Comparison of ENCODE assay signal across 28 mouse cellular contexts in the genomic region with DNA sequence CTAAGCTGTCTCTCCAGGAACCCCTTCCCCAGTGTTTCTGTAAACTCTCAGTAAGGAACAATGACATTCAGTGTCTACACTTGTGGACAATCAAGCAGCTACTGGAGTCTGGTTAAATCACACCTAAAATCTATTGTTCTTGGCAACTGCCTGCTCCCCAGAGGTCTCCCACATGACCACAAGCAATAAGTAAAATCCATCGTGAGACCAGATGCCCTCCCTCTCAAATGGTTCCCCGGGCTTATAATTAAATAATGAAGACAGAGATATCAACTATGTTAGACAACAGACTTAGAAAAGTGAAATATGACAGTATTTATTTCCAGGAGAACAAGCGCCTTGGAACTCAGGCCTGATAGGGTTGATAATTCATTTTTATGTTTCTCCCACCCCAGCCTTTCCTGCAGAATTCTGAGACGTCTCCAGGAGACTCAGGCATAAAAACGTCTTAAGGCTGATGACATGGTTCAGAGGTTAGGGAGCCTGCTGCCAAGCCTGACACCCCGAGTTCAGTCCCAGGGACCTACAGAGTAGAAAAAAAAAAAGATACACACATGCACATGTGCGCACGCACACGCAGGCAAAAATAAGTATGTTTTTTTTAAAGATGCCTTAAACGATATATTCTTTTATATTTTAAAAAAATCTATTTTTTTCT.
DNase-seq lines count a peak whose midpoint lies in the region; ATAC-seq lines count a peak whose summit lies in the region.
"Had no signal": no experiment of that assay in that cellular context is flagged by ENCODE, and none has a peak within 500 bp of the region (broad histone marks: within the 10 kb centered on the region; RNA-seq: fewer than 3 reads in every experiment).

No protein-coding gene starts in this region.

- H3K4me3 ChIP-seq in kidney, embryonic 15.5 days (replicated peaks): no peak overlapping the region
- H3K4me3 ChIP-seq in neural tube, embryonic 13.5 days: no peak overlapping the region
- no peak overlapping the region for H3K4me3 ChIP-seq in limb, embryonic 12.5 days (replicated peaks)
- no peak overlapping the region for H3K4me3 ChIP-seq in liver, embryonic 12.5 days
- H3K4me3 ChIP-seq: embryonic facial prominence, embryonic 10.5 days; embryonic facial prominence, embryonic 15.5 days; forebrain, embryonic 12.5 days; heart, embryonic 13.5 days; hindbrain, embryonic 10.5 days; hindbrain, embryonic 15.5 days; limb, embryonic 13.5 days; midbrain, embryonic 13.5 days; neural tube, embryonic 15.5 days had no signal

- no peak overlapping the region for H3K27ac ChIP-seq in kidney, embryonic 15.5 days
- peak overlapping the region; percentile 10; the same call in 1 of the 2 replicates for H3K27ac ChIP-seq in neural tube, embryonic 13.5 days (replicated peaks)
- H3K27ac ChIP-seq in limb, embryonic 12.5 days: peak overlapping the region; percentile 36; the same call in 1 of the 2 replicates
- H3K27ac ChIP-seq in liver, embryonic 12.5 days: no peak overlapping the region
- H3K27ac ChIP-seq: embryonic facial prominence, embryonic 10.5 days; embryonic facial prominence, embryonic 15.5 days; forebrain, embryonic 12.5 days; heart, embryonic 13.5 days; hindbrain, embryonic 10.5 days; hindbrain, embryonic 15.5 days; limb, embryonic 13.5 days; midbrain, embryonic 13.5 days; neural tube, embryonic 15.5 days had no signal

- WGBS in kidney, embryonic 15.5 days: 41% methylated on average over 10 of the region's 10 CpGs
- 58% methylated on average over 10 of the region's 10 CpGs for WGBS in neural tube, embryonic 13.5 days
- WGBS in limb, embryonic 12.5 days: 63% methylated on average over 10 of the region's 10 CpGs
- WGBS in liver, embryonic 12.5 days (ENCODE audit: insufficient replicate concordance): 63% methylated on average over 10 of the region's 10 CpGs

- peak; percentile 84 for ATAC-seq in kidney, embryonic 15.5 days (replicated peaks; ENCODE audit: low FRiP score)
- peak; percentile 40; the same call in 1 of the 2 replicates for ATAC-seq in neural tube, embryonic 13.5 days (ENCODE audit: low read depth)
- ATAC-seq in limb, embryonic 12.5 days (ENCODE audit: insufficient number of reproducible peaks, insufficient read depth, low FRiP score, low TSS enrichment, low read depth): no peak
- no peak for ATAC-seq in liver, embryonic 12.5 days
- ATAC-seq: inflammation-experienced regulatory T-cells, adult 6 months; liver, postnatal 0 days; midbrain, embryonic 13.5 days had no signal

- H3K4me1 ChIP-seq in kidney, embryonic 15.5 days: peaks cover 5% of the 10 kb centered on the region; the same call in 1 of the 2 replicates
- 0 out of 2 replicates have a peak, but pooled peaks cover 9% of the 10 kb centered on the region for H3K4me1 ChIP-seq in neural tube, embryonic 13.5 days (replicated peaks)
- H3K4me1 ChIP-seq in limb, embryonic 12.5 days (replicated peaks): peaks cover 29% of the 10 kb centered on the region
- H3K4me1 ChIP-seq in liver, embryonic 12.5 days: no peaks in the 10 kb centered on the region
- H3K4me1 ChIP-seq: heart, embryonic 13.5 days; hindbrain, embryonic 15.5 days; neural tube, embryonic 15.5 days had no signal

- no peaks in the 10 kb centered on the region for H3K36me3 ChIP-seq in kidney, embryonic 15.5 days
- no peaks in the 10 kb centered on the region for H3K36me3 ChIP-seq in neural tube, embryonic 13.5 days
- no peaks in the 10 kb centered on the region for H3K36me3 ChIP-seq in limb, embryonic 12.5 days
- H3K36me3 ChIP-seq in liver, embryonic 12.5 days: no peaks in the 10 kb centered on the region
- H3K36me3 ChIP-seq: embryonic facial prominence, embryonic 10.5 days; embryonic facial prominence, embryonic 15.5 days; forebrain, embryonic 12.5 days; heart, embryonic 13.5 days; hindbrain, embryonic 10.5 days; hindbrain, embryonic 15.5 days; limb, embryonic 13.5 days; midbrain, embryonic 13.5 days; neural tube, embryonic 15.5 days had no signal

- H3K4me2 ChIP-seq in kidney, embryonic 15.5 days: no peak overlapping the region
- H3K4me2 ChIP-seq in neural tube, embryonic 13.5 days: no peak overlapping the region
- no peak overlapping the region for H3K4me2 ChIP-seq in limb, embryonic 12.5 days
- no peak overlapping the region for H3K4me2 ChIP-seq in liver, embryonic 12.5 days
- H3K4me2 ChIP-seq: embryonic facial prominence, embryonic 15.5 days; forebrain, embryonic 12.5 days; heart, embryonic 13.5 days; hindbrain, embryonic 15.5 days; limb, embryonic 13.5 days; liver, embryonic 11.5 days; midbrain, embryonic 13.5 days; neural tube, embryonic 15.5 days had no signal

- DNase-seq in kidney, adult 11 months: no peak
- no peak for DNase-seq in neural tube, embryonic 10.5 days (ENCODE audit: extremely low spot score, low spot score)
- no peak for DNase-seq in layer of hippocampus, postnatal 25 days (ENCODE audit: extremely low spot score in 1 of 2, low spot score in 1 of 2)
- DNase-seq: adrenal gland, adult 8-10 months; cerebellum, adult 8-10 months; cerebellum, postnatal 25 days; gastrocnemius, postnatal 10 days; heart, postnatal 10 days; liver, postnatal 0 days; lung, postnatal 36 days; right cerebral cortex, adult 18-20 months; spleen, adult 18-20 months; thymus, postnatal 25 days had no signal

- H3K9ac ChIP-seq in kidney, embryonic 15.5 days: no peak overlapping the region
- H3K9ac ChIP-seq in neural tube, embryonic 13.5 days: no peak overlapping the region
- H3K9ac ChIP-seq in limb, embryonic 12.5 days (replicated peaks): no peak overlapping the region
- no peak overlapping the region for H3K9ac ChIP-seq in liver, embryonic 12.5 days
- H3K9ac ChIP-seq: embryonic facial prominence, embryonic 15.5 days; forebrain, embryonic 12.5 days; heart, embryonic 13.5 days; hindbrain, embryonic 15.5 days; limb, embryonic 13.5 days; liver, postnatal 0 days; midbrain, embryonic 13.5 days; neural tube, embryonic 15.5 days had no signal

- no peaks in the 10 kb centered on the region for H3K9me3 ChIP-seq in kidney, embryonic 15.5 days (replicated peaks)
- peaks cover 10% of the 10 kb centered on the region; the same call in 1 of the 2 replicates for H3K9me3 ChIP-seq in neural tube, embryonic 13.5 days
- H3K9me3 ChIP-seq in limb, embryonic 12.5 days: 0 out of 2 replicates have a peak, but pooled peaks cover 7% of the 10 kb centered on the region
- 0 out of 2 replicates have a peak, but pooled peaks cover 6% of the 10 kb centered on the region for H3K9me3 ChIP-seq in liver, embryonic 12.5 days (replicated peaks)
- H3K9me3 ChIP-seq: hindbrain, embryonic 15.5 days; midbrain, embryonic 13.5 days had no signal

- peaks cover 44% of the 10 kb centered on the region for H3K27me3 ChIP-seq in kidney, embryonic 15.5 days
- no peaks in the 10 kb centered on the region; the same call in 1 of the 2 replicates for H3K27me3 ChIP-seq in neural tube, embryonic 13.5 days
- H3K27me3 ChIP-seq in limb, embryonic 12.5 days: no peaks in the 10 kb centered on the region
- H3K27me3 ChIP-seq in liver, embryonic 12.5 days (replicated peaks): no peaks in the 10 kb centered on the region
- H3K27me3 ChIP-seq: embryonic facial prominence, embryonic 15.5 days; forebrain, embryonic 12.5 days; heart, embryonic 13.5 days; hindbrain, embryonic 15.5 days; limb, embryonic 13.5 days; midbrain, embryonic 13.5 days; neural tube, embryonic 15.5 days had no signal

Comparison
In these comparisons a context has a peak if more than half of its experiments do, and no peak if none do; other contexts are left out.
1. ATAC-seq: peak in kidney, embryonic 15.5 days (single experiment) and neural tube, embryonic 13.5 days (single experiment); none in limb, embryonic 12.5 days (single experiment) and liver, embryonic 12.5 days (single experiment).
2. H3K27ac ChIP-seq: peak in neural tube, embryonic 13.5 days (single experiment) and limb, embryonic 12.5 days (single experiment); none in kidney, embryonic 15.5 days (single experiment) and liver, embryonic 12.5 days (single experiment).